Mouse (Mus musculus) embryonic facial prominence, embryonic 13.5 days (tissue): ENCODE results near the gene Mpo. TPM values are rescaled to one million over a fixed set of nuclear protein-coding genes. Genes with fewer than 3 reads are reported as not detected.

ENCODE experiments used
- ATAC-seq: fragments of 200-750 bp; cut with Nextera tagmentation; 2 replicates; pipeline ENCODE4 v1.8.0; 2017; ENCODE audit warnings: low read depth; ENCODE audit not compliant: insufficient number of reproducible peaks, insufficient read depth, low FRiP score, low TSS enrichment
- H3K27ac ChIP-seq: fragments of 300-500 bp; sonication (generic); 2 replicates; pipeline ENCODE4 v1.5.1; 2015; ENCODE audit warnings: moderate library complexity, mild to moderate bottlenecking, inconsistent platforms
- H3K27me3 ChIP-seq: fragments of 300-500 bp; sonication (generic); 2 replicates; pipeline ENCODE4 v1.6.1; 2015; ENCODE audit warnings: mild to moderate bottlenecking, inconsistent platforms
- H3K36me3 ChIP-seq: fragments of 300-500 bp; sonication (generic); 2 replicates; pipeline ENCODE4 v1.6.1; 2015; ENCODE audit warnings: mild to moderate bottlenecking, inconsistent platforms
- H3K4me1 ChIP-seq: fragments of 300-500 bp; sonication (generic); 2 replicates; pipeline ENCODE4 v1.6.1; 2015; ENCODE audit warnings: inconsistent platforms
- H3K4me2 ChIP-seq: fragments of 300-500 bp; sonication (generic); 2 replicates; pipeline ENCODE4 v1.6.1; 2015; ENCODE audit warnings: moderate library complexity, mild to moderate bottlenecking, inconsistent platforms
- H3K4me3 ChIP-seq: fragments of 300-500 bp; sonication (generic); 2 replicates; pipeline ENCODE4 v1.5.1; 2015; ENCODE audit warnings: mild to moderate bottlenecking, inconsistent platforms
- H3K9ac ChIP-seq: fragments of 300-500 bp; sonication (generic); 2 replicates; pipeline ENCODE4 v1.6.1; 2015; ENCODE audit warnings: mild to moderate bottlenecking, inconsistent platforms
- H3K9me3 ChIP-seq: fragments of 300-500 bp; sonication (generic); 2 replicates; pipeline ENCODE4 v1.6.1; 2016; ENCODE audit warnings: inconsistent platforms
- WGBS: fragments of 180-500 bp; shearing (Covaris S2); methylation state at CpG from one replicate; pipeline ENCODE4 v1.1.7; 2015; ENCODE audit warnings: mixed read lengths; 5-methylcytosine and 5-hydroxymethylcytosine counted together
- polyA plus RNA-seq: library from polyadenylated mRNA; unstranded; fragments of >200 nt; fragmentation: Nextera tagmentation; extraction: Ambion mirVana; gene quantifications from 2 replicates; pipeline ENCODE4 v1.2.1, GENCODE M21; 2015

Mpo gene
- polyA plus RNA-seq, 1 experiment from 2014 or later, result 1.9 TPM

- peaks cover 18% of the 10 kb centered on the region for H3K4me1 ChIP-seq
- no peaks in the 10 kb centered on the region for H3K36me3 ChIP-seq
- H3K9ac ChIP-seq, result no peak overlapping the region
- no peak for ATAC-seq
- H3K27me3 ChIP-seq, result peaks cover 52% of the 10 kb centered on the region
- no peak overlapping the region for H3K4me3 ChIP-seq
- no peak overlapping the region for H3K4me2 ChIP-seq
- no peaks in the 10 kb centered on the region for H3K9me3 ChIP-seq
- H3K27ac ChIP-seq, result no peak overlapping the region
- WGBS, result 75% methylated on average over 4 of the region's 4 CpGs
Measured at GRCm38 (mm10) chr11:87758957-87759608, 34.3 kb upstream of the Mpo start.

- 7% methylated on average over 3 of the region's 3 CpGs for WGBS
- H3K9me3 ChIP-seq, result no peaks in the 10 kb centered on the region
- H3K36me3 ChIP-seq, result no peaks in the 10 kb centered on the region
- H3K27me3 ChIP-seq, result peaks cover 58% of the 10 kb centered on the region
- H3K4me2 ChIP-seq, result no peak overlapping the region
- H3K27ac ChIP-seq, result no peak overlapping the region
- no peak overlapping the region for H3K4me3 ChIP-seq
- H3K9ac ChIP-seq, result no peak overlapping the region
- no peak for ATAC-seq
- H3K4me1 ChIP-seq, result peaks cover 23% of the 10 kb centered on the region
Measured at GRCm38 (mm10) chr11:87759609-87760005, 33.8 kb upstream of the Mpo start.

GRCm38 (mm10) chr11:87760301-87761081 is 32.9 kb upstream of the Mpo start, which contains the start of gene Tspoap1:
Gene Tspoap1, plus strand, starts transcription at chr11:87760541.
- 9% methylated on average over 23 of the region's 23 CpGs for WGBS
- H3K4me2 ChIP-seq, result peak within 1 kb of the TSS; percentile 36

GRCm38 (mm10) chr11:87761181-87761721 is 32.1 kb upstream of the Mpo start:
- WGBS, result 60% methylated on average over 11 of the region's 11 CpGs
- ATAC-seq, result no peak
- H3K4me2 ChIP-seq, result no peak overlapping the region

More at GRCm38 (mm10) chr11:87760301-87761081, 32.9 kb upstream of the Mpo start, which contains the start of gene Tspoap1:
- peaks cover 67% of the 10 kb centered on the region for H3K27me3 ChIP-seq
- ATAC-seq, result no peak
- H3K27ac ChIP-seq, result no peak within 1 kb of the TSS
- no peak within 1 kb of the TSS for H3K9ac ChIP-seq
- H3K36me3 ChIP-seq, result no peaks in the 10 kb centered on the region
- H3K4me3 ChIP-seq, result 0 out of 2 replicates have a peak within 1 kb of the TSS, but pooled peaks have one; percentile 9
- no peaks in the 10 kb centered on the region for H3K9me3 ChIP-seq
- H3K4me1 ChIP-seq, result peaks cover 28% of the 10 kb centered on the region

GRCm38 (mm10) chr11:87761806-87762701 is 31.3 kb upstream of the Mpo start:
- WGBS, result 77% methylated on average over 14 of the region's 14 CpGs
- H3K4me3 ChIP-seq, result no peak overlapping the region

More at GRCm38 (mm10) chr11:87761181-87761721, 32.1 kb upstream of the Mpo start:
- Histone ChIP-seq H3K27ac (no peak overlapping the region), H3K4me3 (no peak overlapping the region), H3K9me3 (no peaks in the 10 kb centered on the region), H3K36me3 (no peaks in the 10 kb centered on the region), H3K4me1 (peaks cover 28% of the 10 kb centered on the region), H3K9ac (no peak overlapping the region), H3K27me3 (peaks cover 74% of the 10 kb centered on the region)

GRCm38 (mm10) chr11:87762702-87763385 is 30.5 kb upstream of the Mpo start:
- Histone ChIP-seq H3K4me3 (no peak overlapping the region), H3K9me3 (no peaks in the 10 kb centered on the region), H3K27me3 (peaks cover 88% of the 10 kb centered on the region), H3K4me2 (no peak overlapping the region; the same call in 1 of the 2 replicates), H3K4me1 (peaks cover 28% of the 10 kb centered on the region), H3K36me3 (no peaks in the 10 kb centered on the region), H3K27ac (no peak overlapping the region), H3K9ac (no peak overlapping the region)
- ATAC-seq, result no peak
- WGBS, result 44% methylated on average over 12 of the region's 12 CpGs

More at GRCm38 (mm10) chr11:87761806-87762701, 31.3 kb upstream of the Mpo start:
- Histone ChIP-seq H3K9me3 (no peaks in the 10 kb centered on the region), H3K9ac (no peak overlapping the region), H3K27ac (no peak overlapping the region), H3K27me3 (peaks cover 82% of the 10 kb centered on the region), H3K36me3 (no peaks in the 10 kb centered on the region), H3K4me1 (peaks cover 28% of the 10 kb centered on the region), H3K4me2 (no peak overlapping the region)
- no peak for ATAC-seq

- peak overlapping the region; percentile 95 for H3K4me2 ChIP-seq
- peak overlapping the region; percentile 73 for H3K9ac ChIP-seq
- WGBS, result 2% methylated on average over 17 of the region's 17 CpGs
- H3K4me1 ChIP-seq, result peaks cover 28% of the 10 kb centered on the region
- H3K4me3 ChIP-seq, result peak overlapping the region; percentile 53
- peaks cover 93% of the 10 kb centered on the region for H3K27me3 ChIP-seq
- no peak for ATAC-seq
- no peaks in the 10 kb centered on the region for H3K36me3 ChIP-seq
- no peak overlapping the region for H3K27ac ChIP-seq
- H3K9me3 ChIP-seq, result no peaks in the 10 kb centered on the region
Measured at GRCm38 (mm10) chr11:87763511-87763987, 29.8 kb upstream of the Mpo start.

GRCm38 (mm10) chr11:87763988-87764876 is 29.1 kb upstream of the Mpo start:
- no peak overlapping the region for H3K27ac ChIP-seq
- H3K4me3 ChIP-seq, result peak overlapping the region; percentile 53
- H3K27me3 ChIP-seq, result peaks cover 89% of the 10 kb centered on the region
- H3K9me3 ChIP-seq, result no peaks in the 10 kb centered on the region
- peak overlapping the region; percentile 95 for H3K4me2 ChIP-seq
- peak overlapping the region; percentile 73 for H3K9ac ChIP-seq
- H3K36me3 ChIP-seq, result no peaks in the 10 kb centered on the region
- 1% methylated on average over 60 of the region's 65 CpGs for WGBS
- H3K4me1 ChIP-seq, result peaks cover 28% of the 10 kb centered on the region
- peak; percentile 56 for ATAC-seq

- no peak overlapping the region for H3K4me3 ChIP-seq
- no peak overlapping the region for H3K9ac ChIP-seq
- no peaks in the 10 kb centered on the region for H3K36me3 ChIP-seq
- H3K27me3 ChIP-seq, result peaks cover 43% of the 10 kb centered on the region
- 89% methylated on average over 4 of the region's 4 CpGs for WGBS
- H3K4me2 ChIP-seq, result no peak overlapping the region
- no peak overlapping the region for H3K27ac ChIP-seq
- no peaks in the 10 kb centered on the region for H3K9me3 ChIP-seq
- no peak for ATAC-seq
- H3K4me1 ChIP-seq, result peaks cover 13% of the 10 kb centered on the region
Measured at GRCm38 (mm10) chr11:87768745-87769144, 24.6 kb upstream of the Mpo start.

GRCm38 (mm10) chr11:87770989-87771388 is 22.4 kb upstream of the Mpo start:
- no peak for ATAC-seq
- Histone ChIP-seq H3K27ac (no peak overlapping the region), H3K9ac (no peak overlapping the region), H3K27me3 (peaks cover 21% of the 10 kb centered on the region), H3K4me3 (no peak overlapping the region), H3K36me3 (no peaks in the 10 kb centered on the region), H3K4me1 (no peaks in the 10 kb centered on the region), H3K4me2 (no peak overlapping the region), H3K9me3 (no peaks in the 10 kb centered on the region)
- WGBS, result 59% methylated on average over 3 of the region's 3 CpGs
